Mouse (Mus musculus) liver, adult 2 months (tissue): ENCODE data around the gene Lpp. TPM values are rescaled to one million over a fixed set of nuclear protein-coding genes. Genes with fewer than 3 reads are reported as not detected.

Experiments
- DNase-seq: peaks from one replicate; pipeline ENCODE4 v3.0.0-alpha.2; 2011; ENCODE audit warnings: low read depth, low spot score; ENCODE audit errors: extremely low read depth
- H3K27ac ChIP-seq: fragments of 200-500 bp; replicated peaks from 2 replicates; pipeline ENCODE4 v1.5.1; 2012; ENCODE audit warnings: low read depth, mild to moderate bottlenecking, control low read depth, inconsistent platforms, low read length; ENCODE audit not compliant: insufficient read depth
- H3K27me3 ChIP-seq: fragments of 200-500 bp; 2 replicates; pipeline ENCODE4 v1.6.1; 2012; ENCODE audit warnings: mild to moderate bottlenecking, moderate library complexity, low read length, inconsistent platforms; ENCODE audit not compliant: control insufficient read depth, insufficient read depth
- H3K36me3 ChIP-seq: fragments of 200-500 bp; 2 replicates; pipeline ENCODE4 v1.6.1; 2012; ENCODE audit warnings: low read length, inconsistent platforms; ENCODE audit not compliant: control insufficient read depth, insufficient read depth
- H3K4me1 ChIP-seq: fragments of 200-500 bp; 2 replicates; pipeline ENCODE4 v1.6.1; 2011; ENCODE audit warnings: low read length; ENCODE audit not compliant: control insufficient read depth, insufficient read depth
- H3K4me3 ChIP-seq: fragments of 200-500 bp; 2 replicates; pipeline ENCODE4 v1.5.1; 2011; ENCODE audit warnings: low read depth, mild to moderate bottlenecking, control low read depth, low read length, moderate library complexity; ENCODE audit not compliant: insufficient read depth
- H3K79me2 ChIP-seq: fragments of 200-500 bp; 2 replicates; pipeline ENCODE4 v1.6.1; 2012; ENCODE audit warnings: inconsistent platforms, mild to moderate bottlenecking, low read length, moderate library complexity; ENCODE audit not compliant: control insufficient read depth, insufficient read depth
- H3K9ac ChIP-seq: fragments of 200-500 bp; 2 replicates; pipeline ENCODE4 v1.6.1; 2012; ENCODE audit warnings: low read depth, mild to moderate bottlenecking, control low read depth, inconsistent platforms, low read length
- CTCF ChIP-seq: fragments of 200-500 bp; IDR thresholded peaks from 2 replicates; pipeline ENCODE4 v1.5.1; 2011; ENCODE audit warnings: low read depth, low read length, control low read depth
- POLR2A ChIP-seq: fragments of 200-500 bp; IDR thresholded peaks from 2 replicates; pipeline ENCODE4 v1.6.1; 2011; ENCODE audit warnings: low read length, control low read depth; ENCODE audit not compliant: insufficient read depth; ENCODE audit errors: extremely low read depth
- WGBS: fragments of 180-500 bp; shearing (Covaris S2); methylation state at CpG from one replicate; pipeline ENCODE4 v1.1.7; 2018; 5-methylcytosine and 5-hydroxymethylcytosine counted together
- polyA plus RNA-seq: library from polyadenylated mRNA; depleted of rRNA; stranded (reverse); fragments of >200 nt; gene quantifications from 2 replicates; pipeline ENCODE4 v1.2.3, GENCODE M21; 2012
- total RNA-seq: library from RNA; depleted of rRNA; stranded (reverse); fragments of >200 nt; gene quantifications from 2 replicates; pipeline ENCODE4 v1.2.3, GENCODE M21; 2014

Lpp gene
- total and polyA plus RNA-seq, 2 experiments: 7.5 to 23.0 TPM

- H3K79me2 ChIP-seq: no peaks in the 10 kb centered on the region
- TF ChIP-seq CTCF (no peak), POLR2A (no peak)
- no peaks in the 10 kb centered on the region for H3K36me3 ChIP-seq
- WGBS: 47% methylated on average over 9 of the region's 9 CpGs
- H3K27me3 ChIP-seq: no peaks in the 10 kb centered on the region
- no peaks in the 10 kb centered on the region for H3K4me1 ChIP-seq
- no peak overlapping the region for H3K27ac ChIP-seq
- DNase-seq: peak; percentile 86
- H3K4me3 ChIP-seq: no peak overlapping the region
- no peak overlapping the region for H3K9ac ChIP-seq
These were observed 362.8 kb downstream of the Lpp start for GRCm38 (mm10) chr16:24756141-24756540.

- WGBS: 91% methylated on average over 3 of the region's 3 CpGs
- no peaks in the 10 kb centered on the region; the same call in 1 of the 2 replicates for H3K79me2 ChIP-seq
- H3K9ac ChIP-seq: no peak overlapping the region
- H3K36me3 ChIP-seq: peaks cover 3% of the 10 kb centered on the region; the same call in 1 of the 2 replicates
- no peak for TF ChIP-seq CTCF
- TF ChIP-seq POLR2A: no peak
- DNase-seq: no peak
- H3K4me1 ChIP-seq: no peaks in the 10 kb centered on the region
- H3K4me3 ChIP-seq: no peak overlapping the region
- no peak overlapping the region for H3K27ac ChIP-seq
- H3K27me3 ChIP-seq: no peaks in the 10 kb centered on the region
These were observed 372.7 kb downstream of the Lpp start for GRCm38 (mm10) chr16:24766051-24766450.

GRCm38 (mm10) chr16:24766596-24766995 is 373.3 kb downstream of the Lpp start:
- Histone ChIP-seq H3K4me1 (no peaks in the 10 kb centered on the region), H3K27ac (no peak overlapping the region), H3K79me2 (no peaks in the 10 kb centered on the region; the same call in 1 of the 2 replicates), H3K36me3 (peaks cover 3% of the 10 kb centered on the region; the same call in 1 of the 2 replicates), H3K9ac (no peak overlapping the region), H3K27me3 (no peaks in the 10 kb centered on the region), H3K4me3 (no peak overlapping the region)
- 98% methylated on average over 2 of the region's 2 CpGs for WGBS
- no peak for DNase-seq
- TF ChIP-seq CTCF: no peak
- TF ChIP-seq POLR2A: no peak

DNA sequence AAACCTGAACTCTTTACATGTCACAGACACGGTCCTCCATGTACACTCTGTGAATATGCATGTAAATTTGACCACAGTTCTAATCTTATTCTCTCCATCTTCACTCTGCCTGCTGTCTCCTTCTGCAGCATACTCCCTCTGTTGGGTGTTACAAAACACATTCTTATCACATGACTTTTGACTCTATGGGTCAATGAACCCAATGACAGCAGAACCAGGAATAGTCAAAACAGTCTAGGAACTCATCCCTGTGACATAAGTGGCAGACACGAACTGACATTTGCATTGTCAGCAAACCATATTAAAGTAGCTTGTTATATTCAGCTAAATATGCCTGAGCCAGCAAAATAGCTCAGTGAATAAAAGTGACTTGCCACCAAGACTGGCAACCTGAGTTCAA is 383.7 kb downstream of the Lpp start:
- peak; percentile 75 for DNase-seq
- H3K79me2 ChIP-seq: no peaks in the 10 kb centered on the region; the same call in 1 of the 2 replicates
- H3K36me3 ChIP-seq: no peaks in the 10 kb centered on the region
- no peak overlapping the region for H3K9ac ChIP-seq
- no peak overlapping the region for H3K27ac ChIP-seq
- 51% methylated on average over 2 of the region's 2 CpGs for WGBS
- no peak for TF ChIP-seq CTCF
- H3K4me3 ChIP-seq: no peak overlapping the region
- peaks cover 3% of the 10 kb centered on the region; the same call in 1 of the 2 replicates for H3K4me1 ChIP-seq
- H3K27me3 ChIP-seq: no peaks in the 10 kb centered on the region

GRCm38 (mm10) chr16:24778432-24779274 is 385.3 kb downstream of the Lpp start:
- H3K4me3 ChIP-seq: no peak overlapping the region
- no peak for DNase-seq
- TF ChIP-seq CTCF: no peak
- TF ChIP-seq POLR2A: no peak
- WGBS: 87% methylated on average over 8 of the region's 8 CpGs
- no peaks in the 10 kb centered on the region for H3K36me3 ChIP-seq
- no peaks in the 10 kb centered on the region for H3K27me3 ChIP-seq
- H3K9ac ChIP-seq: no peak overlapping the region
- peaks cover 3% of the 10 kb centered on the region; the same call in 1 of the 2 replicates for H3K4me1 ChIP-seq
- H3K79me2 ChIP-seq: no peaks in the 10 kb centered on the region; the same call in 1 of the 2 replicates
- H3K27ac ChIP-seq: no peak overlapping the region

GRCm38 (mm10) chr16:24780545-24780944 is 387.2 kb downstream of the Lpp start:
- no peak overlapping the region for H3K27ac ChIP-seq
- WGBS: 94% methylated on average over 7 of the region's 7 CpGs
- no peak overlapping the region for H3K4me3 ChIP-seq
- no peaks in the 10 kb centered on the region for H3K27me3 ChIP-seq
- no peaks in the 10 kb centered on the region; the same call in 1 of the 2 replicates for H3K79me2 ChIP-seq
- H3K4me1 ChIP-seq: peaks cover 3% of the 10 kb centered on the region; the same call in 1 of the 2 replicates
- no peak for TF ChIP-seq CTCF
- no peak for TF ChIP-seq POLR2A
- DNase-seq: no peak
- H3K9ac ChIP-seq: no peak overlapping the region
- H3K36me3 ChIP-seq: no peaks in the 10 kb centered on the region
